Mouse (Mus musculus) frontal cortex, postnatal 25 days (tissue): Measurements from ENCODE around the gene Inha.
A peak's percentile ranks its signal among the peaks of the same experiment; 100 is the strongest.

Experiments
- DNase-seq, 2 experiments: peaks; one replicate each; pipeline ENCODE4 v3.0.0; 2022; ENCODE audit warnings: low spot score in 2 of 2

Gene Inha

GRCm38 (mm10) chr1:75507006-75507405 lies at the start of gene Inha:
Gene Inha, plus strand, starts transcription at chr1:75507077.
- DNase-seq, result no peak

GRCm38 (mm10) chr1:75457710-75458024 lies 49.2 kb upstream of the Inha start:
- DNase-seq, result no peak

- no peak for DNase-seq
Measured at GRCm38 (mm10) chr1:75458025-75458788, 48.7 kb upstream of the Inha start.

- peak in 1 of 2 experiments; percentile 54 for DNase-seq
Measured at GRCm38 (mm10) chr1:75458789-75459684, 47.8 kb upstream of the Inha start.

- no peak for DNase-seq
Measured at GRCm38 (mm10) chr1:75460297-75460696, 46.6 kb upstream of the Inha start.

- no peak for DNase-seq
Measured at GRCm38 (mm10) chr1:75462636-75463035, 44.2 kb upstream of the Inha start.

- DNase-seq, result no peak
Measured at GRCm38 (mm10) chr1:75463652-75464204, 43.1 kb upstream of the Inha start.

GRCm38 (mm10) chr1:75467215-75467927 lies 39.5 kb upstream of the Inha start:
- DNase-seq, result peak; percentile 76 to 83

GRCm38 (mm10) chr1:75469287-75469825 lies 37.5 kb upstream of the Inha start:
- DNase-seq, result no peak

- no peak for DNase-seq
Measured at GRCm38 (mm10) chr1:75476441-75476840, 30.4 kb upstream of the Inha start.

GRCm38 (mm10) chr1:75477264-75477965 lies 29.5 kb upstream of the Inha start:
- peak; percentile 81 for DNase-seq

- DNase-seq, result no peak
Measured at GRCm38 (mm10) chr1:75477966-75478290, 28.9 kb upstream of the Inha start.

GRCm38 (mm10) chr1:75478497-75478896 lies 28.4 kb upstream of the Inha start:
- no peak for DNase-seq

GRCm38 (mm10) chr1:75478916-75479634 lies 27.8 kb upstream of the Inha start, which contains the start of the genes Chpf and Tmem198:
Gene Chpf, minus strand, starts transcription at chr1:75479307.
Gene Tmem198, plus strand, starts transcription at chr1:75479532.
- DNase-seq, result peak; percentile 92 to 94

- DNase-seq, result no peak
Measured at GRCm38 (mm10) chr1:75479635-75479989, 27.3 kb upstream of the Inha start.

GRCm38 (mm10) chr1:75480036-75480435 lies 26.8 kb upstream of the Inha start:
- DNase-seq, result no peak

- DNase-seq, result no peak
Measured at GRCm38 (mm10) chr1:75480735-75481134, 26.1 kb upstream of the Inha start.

GRCm38 (mm10) chr1:75486561-75486960 lies 20.3 kb upstream of the Inha start:
- DNase-seq, result no peak

GRCm38 (mm10) chr1:75487040-75487404 lies 19.9 kb upstream of the Inha start:
- DNase-seq, result no peak

GRCm38 (mm10) chr1:75487405-75488161 lies 19.3 kb upstream of the Inha start:
- peak; percentile 47 to 61 for DNase-seq
